Mouse (Mus musculus): ENCODE data around the gene Rcor3. TPM values are rescaled to one million over a fixed set of nuclear protein-coding genes. Genes with fewer than 3 reads are reported as not detected.

The Rcor3 gene
- 12.4 and 16.0 TPM in 2 replicates for polyA plus RNA-seq (2021; fragmentation: Nextera tagmentation)
- long read RNA-seq, experiment 1, transcript Rcor3-201 (10 exons, 3,748 nt), result major isoform, 9 of 26 reads
- long read RNA-seq, experiment 1, partial matches to known transcripts, result 5 of 26 reads
- long read RNA-seq, experiment 1, other reads (novel, unspliced or antisense), result 9 of 26 reads
- long read RNA-seq, experiment 2, transcript Rcor3-201 (10 exons, 3,748 nt), result major isoform, 17 of 69 reads
- long read RNA-seq, experiment 2, transcript Rcor3-207 (12 exons, 1,844 nt), result minor isoform, 14 of 69 reads
- long read RNA-seq, experiment 2, partial matches to known transcripts, result 8 of 69 reads
- long read RNA-seq, experiment 2, other reads (novel, unspliced or antisense), result 23 of 69 reads

DNA sequence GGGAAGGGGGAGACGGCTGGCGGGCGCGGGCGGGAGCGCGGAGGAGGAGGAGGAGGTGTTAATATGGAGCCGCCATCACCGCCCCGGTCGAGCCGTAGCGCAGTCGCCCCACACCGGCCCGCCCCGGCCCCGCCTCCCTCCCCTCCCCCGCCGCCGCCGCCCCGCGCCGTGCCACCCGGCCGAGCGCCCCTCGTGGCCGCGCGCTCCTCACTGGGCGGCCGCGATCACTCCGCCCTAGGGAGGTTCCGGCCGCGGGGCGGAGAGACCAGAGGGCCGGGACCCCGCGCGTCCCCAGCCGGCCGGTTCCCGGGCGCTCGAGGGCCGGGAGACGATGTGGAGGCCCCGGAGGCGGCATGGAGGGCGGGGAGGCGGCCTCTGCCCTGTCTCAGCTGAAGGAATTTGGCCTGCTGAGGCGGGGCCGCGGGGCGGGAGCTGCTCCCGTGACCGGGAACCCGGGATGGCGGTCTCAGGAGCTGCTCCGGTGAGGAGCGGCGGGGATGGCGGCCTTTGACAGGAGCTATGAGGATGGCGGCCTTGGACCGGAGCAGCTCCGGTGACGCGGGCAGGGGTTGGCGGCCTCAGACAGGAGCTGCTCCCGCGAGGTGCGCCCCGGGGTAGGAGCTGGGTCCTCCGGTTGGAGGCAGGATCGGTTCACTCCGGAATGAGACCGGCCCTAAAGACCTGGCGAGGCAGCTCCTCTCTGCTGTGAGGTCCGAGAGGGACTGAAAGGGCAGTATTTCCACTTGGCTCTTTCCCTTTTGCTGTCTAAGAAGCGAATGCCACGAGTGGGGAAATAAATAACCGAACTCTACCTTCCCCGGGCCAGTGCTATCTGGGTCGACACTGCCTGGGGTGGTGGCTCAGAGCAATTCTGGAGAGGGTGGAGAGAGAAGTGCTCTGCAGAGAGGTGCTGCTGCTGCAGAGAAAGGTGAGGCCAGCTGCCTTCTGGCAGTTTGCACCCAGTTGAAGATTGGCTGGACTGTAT, at the start of gene Rcor3:
Rcor3 (minus strand) TSS at position 137 of the 985 bp plus-strand sequence.

DNA sequence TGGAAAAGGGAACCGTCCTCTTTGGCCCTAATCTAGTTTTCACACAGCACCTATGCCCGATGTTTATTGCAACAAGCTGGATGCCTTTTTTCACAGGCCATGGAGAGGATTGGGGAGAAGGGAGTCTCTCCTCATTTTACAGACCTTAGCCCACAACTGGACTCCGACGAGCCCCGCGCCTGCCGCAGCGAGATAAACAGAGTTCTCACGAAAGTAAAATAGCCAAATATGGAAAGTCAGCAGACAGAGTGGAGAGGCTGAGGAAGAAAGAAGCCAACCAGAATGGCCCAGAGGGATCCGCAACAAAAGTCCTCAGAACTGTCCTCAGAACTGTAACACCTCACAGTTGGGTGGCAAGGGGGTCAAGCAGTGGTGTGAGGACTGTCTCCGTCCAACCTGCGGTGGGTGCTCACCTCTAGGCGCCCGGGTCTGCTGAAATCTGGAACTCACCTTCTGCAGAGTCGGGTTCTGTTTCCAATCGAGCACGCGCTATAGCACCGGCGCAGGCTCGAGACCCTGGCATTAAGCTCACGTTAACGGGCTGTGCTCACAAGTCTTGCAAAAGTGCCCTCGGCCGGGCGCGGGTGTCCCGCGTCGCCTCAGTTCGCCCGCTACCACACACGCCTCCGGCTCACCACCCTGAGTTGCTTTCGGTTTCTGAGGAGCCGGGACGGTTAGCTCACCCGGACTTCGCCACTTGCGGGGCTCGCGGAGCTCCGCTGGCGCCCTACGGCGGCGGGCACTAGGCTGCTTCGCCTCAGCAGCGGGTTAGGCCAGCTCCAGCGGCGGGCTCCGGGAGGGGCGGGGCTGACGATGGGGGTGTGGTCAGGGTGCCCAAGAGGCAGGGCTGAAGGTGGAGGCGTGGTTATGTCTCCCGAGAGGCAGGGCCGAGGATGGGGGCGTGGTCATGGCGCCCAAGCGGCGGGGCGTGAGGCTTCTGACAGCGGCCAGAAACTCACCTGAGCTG, 45.8 kb downstream of the Rcor3 start, which contains the start of gene Traf5:
Traf5 (minus strand) TSS at position 754 of the 967 bp plus-strand sequence.

Other genes starting within 250 kb of the Rcor3 start
- 1.6 and 1.8 TPM in 2 replicates for gene Slc30a1, start 231.3 kb downstream of the Rcor3 start, polyA plus RNA-seq (2021; fragmentation: Nextera tagmentation)
- gene Rd3, start 160.7 kb downstream of the Rcor3 start, polyA plus RNA-seq (2021; fragmentation: Nextera tagmentation), result 0.69 and 3.2 TPM in 2 replicates
- gene Traf5, start 45.5 kb downstream of the Rcor3 start, polyA plus RNA-seq (2021; fragmentation: Nextera tagmentation), result 1.9 and 2.4 TPM in 2 replicates
- gene Kcnh1, start 52.7 kb upstream of the Rcor3 start, polyA plus RNA-seq (2021; fragmentation: Nextera tagmentation), result 4.6 and 5.1 TPM in 2 replicates

All from layer of hippocampus, adult 6 months (tissue).